Mouse (Mus musculus) urinary bladder, postnatal 4 days (tissue): ENCODE results near the gene Serpinb1a.
"Not testable (repeated sequence)": the region's sequence is repeated elsewhere in the genome, so short reads cannot be mapped to it uniquely, and the experiment has no call there.

Experiments
- DNase-seq, 2 experiments: peaks; one replicate each; pipeline ENCODE4 v3.0.0; 2021 to 2022; ENCODE audit warnings: low spot score in 2 of 2

Serpinb1a gene

DNA sequence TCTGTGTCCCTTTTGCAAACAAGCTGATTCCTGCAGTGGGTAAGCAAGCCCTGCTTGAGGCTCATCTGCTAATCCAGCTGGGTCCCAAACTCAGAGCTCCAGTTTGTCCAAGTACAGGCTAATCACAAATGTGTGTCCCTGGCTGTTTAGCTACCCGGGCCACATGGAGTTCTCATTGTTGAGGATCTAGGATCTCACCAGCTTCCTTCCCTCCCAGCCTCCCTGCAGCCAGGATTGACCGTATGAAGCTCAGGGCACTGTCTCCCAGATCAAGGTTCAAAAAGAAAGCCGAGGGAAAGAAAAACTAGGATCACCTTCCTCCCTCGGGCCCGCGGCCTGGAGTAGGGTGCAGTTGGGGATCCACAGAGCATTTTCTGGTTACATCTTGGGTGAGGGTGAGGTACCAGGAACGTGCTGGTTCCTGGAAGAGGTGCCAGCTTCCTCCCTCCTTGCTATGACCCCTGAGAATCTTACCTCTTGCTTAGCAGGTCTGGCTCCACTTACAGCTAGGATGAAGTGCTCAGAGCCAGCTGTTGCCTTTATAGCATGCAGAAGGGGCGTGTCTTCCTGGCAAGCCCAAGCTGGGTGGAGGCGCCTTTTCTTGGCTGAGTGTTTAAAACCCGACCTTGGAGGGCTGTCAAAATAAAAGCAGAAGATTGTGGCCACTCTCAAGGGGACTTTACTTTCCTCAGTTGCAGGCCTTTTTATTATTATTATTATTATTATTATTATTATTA, at the start of gene Serpinb1a:
Gene Serpinb1a, minus strand, starts transcription at position 518 of the 737 bp plus-strand sequence.
- DNase-seq: peak; percentile 70

DNA sequence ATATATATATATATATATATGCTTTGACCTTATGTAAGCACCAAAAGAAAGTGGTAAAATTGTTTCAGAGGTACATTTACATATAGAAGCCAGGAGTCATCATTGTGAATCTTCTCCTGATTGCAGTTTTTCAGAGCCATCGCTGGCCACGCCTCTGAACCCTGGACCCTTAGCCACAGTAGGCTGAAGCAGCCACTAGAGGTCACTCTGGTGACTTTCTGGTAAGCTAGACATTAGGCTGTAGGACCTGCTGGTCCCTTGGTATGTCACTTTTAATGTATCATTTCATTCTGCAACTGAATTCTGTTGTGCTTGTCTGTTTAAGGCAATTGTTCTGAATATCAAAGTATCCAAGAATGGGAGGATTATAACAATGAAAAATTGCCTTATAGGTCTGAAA, 49.7 kb upstream of the Serpinb1a start:
- no peak for DNase-seq

DNA sequence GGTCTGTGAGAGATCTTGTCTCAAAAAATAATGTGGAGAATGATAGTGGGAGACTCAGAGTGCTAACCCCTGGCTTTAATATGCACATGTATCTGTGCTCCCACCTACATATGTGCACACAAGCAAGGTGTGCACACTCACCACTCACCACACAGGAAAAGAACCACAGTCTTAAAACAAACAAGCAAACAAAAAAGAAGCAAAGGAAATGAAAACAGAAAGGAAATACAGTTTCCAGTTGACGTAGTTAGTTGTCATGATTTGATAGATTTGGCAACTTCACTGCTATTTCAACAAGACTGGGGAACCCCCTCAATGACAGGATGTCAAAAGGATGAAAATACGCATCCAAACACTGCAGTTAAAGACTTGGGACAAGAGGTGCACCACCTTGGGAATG, 48.1 kb upstream of the Serpinb1a start:
- DNase-seq: not testable (repeated sequence)

DNA sequence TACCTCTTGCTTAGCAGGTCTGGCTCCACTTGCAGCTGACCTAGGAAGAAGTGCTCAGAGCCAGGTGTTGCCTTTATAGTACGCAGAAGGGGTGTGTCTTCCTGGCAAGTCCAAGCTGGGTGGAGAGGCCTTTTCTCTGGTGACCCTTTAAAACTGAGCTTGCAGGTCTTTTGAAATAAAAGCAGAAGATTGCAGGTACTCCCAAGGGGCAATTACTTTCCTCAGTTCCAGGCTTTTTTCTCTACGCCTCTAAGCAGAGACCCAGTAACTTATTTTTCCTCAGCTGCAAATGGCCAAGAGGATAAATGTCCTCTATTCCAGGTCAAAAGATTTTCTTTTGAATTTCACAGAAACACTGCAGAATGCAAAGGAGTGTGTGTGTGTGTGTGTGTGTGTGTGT, 47.1 kb upstream of the Serpinb1a start, which contains the start of gene Serpinb1c:
Gene Serpinb1c, minus strand, starts transcription at position 101 of the 400 bp plus-strand sequence.
- DNase-seq: no peak

- DNase-seq: no peak
Observed at GRCm38 (mm10) chr13:32896931-32897330, 45.9 kb upstream of the Serpinb1a start.

DNA sequence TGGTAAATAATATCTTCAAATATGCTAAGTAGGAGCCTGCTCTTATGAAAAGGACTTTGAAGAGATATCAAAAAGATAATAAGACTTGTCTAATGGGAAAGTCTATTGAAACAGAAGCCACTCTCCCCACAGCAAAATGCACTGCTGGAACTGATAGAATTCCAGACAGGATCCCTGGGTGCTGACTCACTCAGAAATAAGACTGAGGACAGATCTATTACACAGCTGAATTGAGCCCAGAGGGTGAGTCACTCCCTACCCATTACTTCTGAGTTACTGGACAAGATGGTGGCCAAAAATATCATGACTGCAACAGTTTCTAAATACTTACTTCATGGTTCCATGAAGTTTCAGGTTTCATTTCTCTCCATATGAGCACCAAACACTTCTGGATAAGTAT, 33.8 kb upstream of the Serpinb1a start:
- no peak for DNase-seq

GRCm38 (mm10) chr13:32873862-32874261, 22.9 kb upstream of the Serpinb1a start:
- no peak for DNase-seq

DNA sequence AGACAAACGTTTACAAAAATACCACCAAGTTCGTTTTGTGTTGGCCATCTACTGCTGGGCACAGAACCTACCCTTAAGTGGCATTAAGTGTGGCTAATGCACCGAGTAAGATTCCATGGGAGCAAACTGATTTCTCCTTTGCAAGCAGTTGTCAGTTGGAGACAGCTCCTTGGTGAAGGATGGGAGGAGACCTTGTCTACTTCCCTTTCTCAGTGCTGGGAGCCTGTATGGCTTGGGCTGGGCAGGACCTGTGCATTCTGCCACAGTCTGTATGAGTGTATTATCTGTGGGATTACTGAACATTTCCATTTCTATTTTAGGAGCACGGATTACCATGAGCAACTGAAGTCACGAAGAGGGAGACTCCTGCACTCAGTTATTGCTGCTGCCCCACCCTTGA, 17.9 kb upstream of the Serpinb1a start:
- DNase-seq: no peak

GRCm38 (mm10) chr13:32868233-32868632, 17.2 kb upstream of the Serpinb1a start:
- DNase-seq: not testable (repeated sequence)

DNA sequence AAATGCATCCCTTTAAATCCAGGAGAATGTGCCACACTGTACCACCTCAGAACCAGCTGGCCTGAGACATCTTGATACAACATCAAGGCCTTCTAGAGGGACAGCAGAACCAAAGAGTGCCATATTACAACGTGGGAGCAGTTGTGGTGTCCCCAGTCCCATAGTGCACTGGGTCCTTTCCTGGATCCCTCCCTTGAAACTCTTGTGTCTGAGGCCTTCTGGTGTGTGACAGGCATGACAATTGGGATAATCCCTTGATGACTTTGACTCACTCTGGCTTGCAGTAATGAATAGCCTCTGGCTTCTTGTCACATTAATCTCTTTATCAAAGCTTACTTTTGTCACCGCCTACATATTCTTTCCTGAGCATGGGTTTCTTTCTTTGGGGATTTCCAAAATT, 16.0 kb upstream of the Serpinb1a start:
- DNase-seq: no peak

DNA sequence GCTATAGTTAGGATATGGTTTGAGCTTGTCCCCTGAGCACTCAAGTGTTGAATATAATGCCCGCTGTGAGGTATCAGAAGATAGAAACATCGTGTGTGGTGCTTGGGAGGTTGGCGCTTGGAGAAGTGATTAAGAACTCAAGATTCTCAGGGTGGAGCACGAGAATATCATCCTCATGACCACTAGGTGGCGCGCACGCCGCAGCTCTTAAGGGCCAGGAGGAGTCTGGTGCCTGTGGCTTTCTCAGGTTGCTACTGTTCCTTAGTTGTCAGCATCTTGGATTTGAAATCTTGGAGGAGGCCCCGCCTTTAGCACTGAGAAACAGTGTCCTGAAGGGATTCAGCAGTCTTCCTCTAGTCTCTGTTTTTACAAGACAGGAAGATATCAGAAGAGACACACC, 15.5 kb upstream of the Serpinb1a start:
- DNase-seq: peak; percentile 39 to 73

- no peak for DNase-seq
Observed at GRCm38 (mm10) chr13:32865591-32865990, 14.6 kb upstream of the Serpinb1a start.

GRCm38 (mm10) chr13:32864529-32864928, 13.5 kb upstream of the Serpinb1a start:
- not testable (repeated sequence) for DNase-seq

- DNase-seq: no peak
Observed at GRCm38 (mm10) chr13:32863456-32863855, 12.5 kb upstream of the Serpinb1a start.

DNA sequence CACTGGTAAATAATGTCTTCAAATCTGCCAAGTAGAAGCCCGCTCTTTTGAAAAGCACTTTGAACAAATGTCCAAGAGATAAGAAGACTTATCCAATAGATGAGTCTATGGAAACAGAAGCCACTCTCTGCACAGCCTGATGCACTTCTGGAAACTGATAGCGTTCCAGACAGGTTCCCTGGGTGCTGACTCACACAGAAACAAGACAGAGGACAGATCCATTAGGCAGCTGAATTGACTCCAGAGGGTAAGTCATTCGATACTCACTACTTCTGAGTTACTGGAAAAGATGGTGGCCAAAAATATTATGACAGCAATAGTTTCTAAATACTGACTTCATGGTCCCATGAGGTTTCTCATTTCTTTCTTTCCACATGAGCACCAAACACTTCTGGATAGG, 9.8 kb upstream of the Serpinb1a start:
- no peak for DNase-seq

GRCm38 (mm10) chr13:32853073-32853472, 2.1 kb upstream of the Serpinb1a start:
- no peak for DNase-seq

DNA sequence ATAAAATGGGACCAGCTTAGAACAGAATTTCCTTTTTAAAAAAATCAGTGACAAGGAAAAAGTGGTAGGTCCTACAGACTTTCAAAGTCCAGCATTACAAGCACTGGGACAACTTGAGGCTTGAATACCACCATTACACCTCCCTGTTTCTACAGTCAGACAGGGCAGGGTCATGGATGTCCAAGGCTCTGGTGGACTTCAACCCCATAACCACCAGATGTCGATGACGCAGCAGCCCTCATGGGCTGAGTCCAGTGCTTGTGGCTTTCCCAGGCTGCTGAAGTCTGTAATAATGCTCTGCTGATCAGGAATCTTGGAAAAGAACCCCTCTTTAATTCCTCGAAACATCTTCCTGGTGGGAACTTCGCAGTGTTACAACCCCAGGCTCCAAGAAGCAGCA, 1.6 kb upstream of the Serpinb1a start:
- no peak for DNase-seq

- no peak for DNase-seq
Observed at GRCm38 (mm10) chr13:32851967-32852366, 982 bp upstream of the Serpinb1a start.

DNA sequence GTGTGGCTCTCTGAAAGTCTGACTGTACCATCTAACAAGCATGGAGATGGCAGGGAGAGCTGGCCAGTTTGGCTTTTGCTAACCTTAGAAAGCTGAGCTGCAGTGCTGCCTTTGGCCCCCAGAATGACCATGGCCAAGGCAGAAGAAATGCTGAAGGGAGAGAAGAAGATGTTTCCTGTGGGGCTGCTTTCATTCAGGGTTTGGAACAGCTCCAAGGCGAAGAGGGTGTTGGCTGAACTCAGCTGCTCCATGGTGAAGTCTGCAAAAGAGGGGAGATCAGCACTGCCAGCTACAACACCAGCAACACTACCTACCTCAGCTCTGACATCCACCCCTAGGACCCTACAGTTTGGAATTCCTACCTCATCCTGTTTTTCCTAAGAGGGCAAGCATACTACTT, 829 bp downstream of the Serpinb1a start:
- no peak for DNase-seq

- no peak for DNase-seq
Observed at GRCm38 (mm10) chr13:32849531-32850123, 1.4 kb downstream of the Serpinb1a start.

GRCm38 (mm10) chr13:32849092-32849491, 1.9 kb downstream of the Serpinb1a start:
- DNase-seq: no peak

GRCm38 (mm10) chr13:32846221-32846620, 4.8 kb downstream of the Serpinb1a start:
- no peak for DNase-seq

DNA sequence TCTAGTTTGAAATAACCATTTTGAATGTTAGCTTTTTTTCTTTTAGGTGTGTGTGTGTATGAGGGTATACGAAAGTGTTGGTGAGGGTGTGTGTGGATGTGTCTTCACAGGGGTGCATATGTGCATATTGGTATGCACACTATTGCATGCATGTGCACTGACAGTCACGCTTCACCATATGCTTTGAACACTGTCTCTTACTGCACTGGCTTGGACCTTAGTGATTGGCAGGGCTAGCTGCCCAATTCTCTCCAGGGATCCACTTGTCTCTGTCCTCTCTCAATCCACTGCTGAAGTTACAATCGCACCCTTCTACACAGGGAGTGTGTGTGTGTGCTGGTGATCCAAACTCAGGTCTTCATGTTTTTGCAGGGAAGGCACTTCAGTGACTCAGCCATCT, 9.6 kb downstream of the Serpinb1a start:
- no peak for DNase-seq
